Mouse (Mus musculus) kidney, adult 2 months (tissue): ENCODE measurements around the gene Eme1. TPM values are rescaled to one million over a fixed set of nuclear protein-coding genes. Genes with fewer than 3 reads are reported as not detected.
"Not testable (repeated sequence)": the region's sequence is repeated elsewhere in the genome, so short reads cannot be mapped to it uniquely, and the experiment has no call there.

Experiments
- DNase-seq: peaks from one replicate; pipeline ENCODE4 v3.0.0; 2021
- H3K27ac ChIP-seq: fragments of 200-500 bp; 2 replicates; pipeline ENCODE4 v1.5.1; 2012; ENCODE audit warnings: low read depth, low read length, control low read depth, inconsistent platforms; ENCODE audit not compliant: insufficient read depth
- H3K27me3 ChIP-seq: fragments of 200-500 bp; replicated peaks from 2 replicates; pipeline ENCODE4 v1.6.1; 2012; ENCODE audit warnings: mild to moderate bottlenecking, moderate library complexity, low read length, inconsistent platforms; ENCODE audit not compliant: control insufficient read depth, insufficient read depth
- H3K36me3 ChIP-seq: fragments of 200-500 bp; 2 replicates; pipeline ENCODE4 v1.6.1; 2012; ENCODE audit warnings: mild to moderate bottlenecking, moderate library complexity, low read length, inconsistent platforms; ENCODE audit not compliant: control insufficient read depth, insufficient read depth
- H3K4me1 ChIP-seq: fragments of 200-500 bp; 2 replicates; pipeline ENCODE4 v1.6.1; 2011; ENCODE audit warnings: low read length; ENCODE audit not compliant: control insufficient read depth, insufficient read depth
- H3K4me3 ChIP-seq: fragments of 200-500 bp; 2 replicates; pipeline ENCODE4 v1.5.1; 2011; ENCODE audit warnings: mild to moderate bottlenecking, low read depth, low read length, control low read depth; ENCODE audit not compliant: insufficient read depth
- CTCF ChIP-seq: fragments of 200-500 bp; conservative IDR thresholded peaks from 2 replicates; pipeline ENCODE4 v1.5.1; 2011; ENCODE audit warnings: low read depth, mild to moderate bottlenecking, control low read depth, low read length, moderate library complexity, mixed read lengths; ENCODE audit not compliant: insufficient read depth, insufficient read length
- POLR2A ChIP-seq: fragments of 200-500 bp; IDR thresholded peaks from one replicate; pipeline ENCODE4 v1.6.1; 2011; ENCODE audit warnings: low read depth, low read length, control low read depth
- WGBS: fragments of 180-500 bp; shearing (Covaris S2); methylation state at CpG from one replicate; pipeline ENCODE4 v1.1.7; 2018; 5-methylcytosine and 5-hydroxymethylcytosine counted together
- polyA plus RNA-seq: library from polyadenylated mRNA; depleted of rRNA; stranded (reverse); fragments of >200 nt; gene quantifications from 2 replicates; pipeline ENCODE4 v1.2.3, GENCODE M21; 2012

The Eme1 gene
- polyA plus RNA-seq, 1 experiment, result 0.13 TPM

DNA sequence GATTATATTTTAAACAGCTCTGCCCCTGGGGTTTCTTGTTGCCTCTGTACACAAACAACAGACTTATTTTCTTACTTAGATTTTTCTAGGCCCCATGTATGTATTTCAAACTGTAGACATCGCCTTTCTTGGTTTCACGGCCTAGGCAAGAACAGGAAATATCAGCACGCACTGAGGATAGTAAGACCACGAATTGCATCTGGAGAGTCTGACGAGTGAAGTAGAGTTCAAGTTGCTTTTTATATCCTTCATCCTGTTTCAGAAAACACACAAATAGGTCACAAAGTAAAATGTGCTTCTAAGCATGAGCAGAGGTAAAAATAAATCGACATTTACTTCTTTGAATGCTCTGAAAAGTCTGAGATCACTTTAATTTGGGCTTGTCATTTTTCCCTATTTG lies 41.7 kb upstream of the Eme1 start:
- DNase-seq, result no peak
- H3K27ac ChIP-seq, result no peak overlapping the region
- no peaks in the 10 kb centered on the region for H3K4me1 ChIP-seq
- TF ChIP-seq POLR2A (no peak), CTCF (no peak)
- 48% methylated on average over 6 of the region's 6 CpGs for WGBS
- H3K27me3 ChIP-seq, result no peaks in the 10 kb centered on the region
- no peak overlapping the region for H3K4me3 ChIP-seq
- no peaks in the 10 kb centered on the region for H3K36me3 ChIP-seq

DNA sequence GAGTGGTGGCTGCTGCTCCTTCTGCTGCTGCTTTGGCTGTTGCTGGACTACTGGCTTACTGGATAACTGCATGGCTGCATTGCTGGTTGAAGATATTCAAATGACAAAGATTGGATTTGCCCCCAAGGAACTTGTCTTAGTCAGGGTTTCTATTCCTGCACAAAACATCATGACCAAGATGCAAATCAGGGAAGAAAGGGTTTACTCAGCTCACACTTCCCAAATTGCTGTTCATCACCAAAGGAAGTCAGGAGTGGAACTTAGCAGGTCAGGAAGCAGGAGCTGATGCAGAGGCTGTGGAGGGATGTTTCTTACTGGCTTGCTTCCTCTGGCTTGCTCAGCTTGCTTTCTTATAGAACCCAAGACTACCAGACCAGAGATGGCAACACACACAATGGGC lies 38.7 kb upstream of the Eme1 start:
- not testable (repeated sequence) for DNase-seq, H3K27me3 ChIP-seq, H3K27ac ChIP-seq, H3K36me3 ChIP-seq, H3K4me1 ChIP-seq, H3K4me3 ChIP-seq

DNA sequence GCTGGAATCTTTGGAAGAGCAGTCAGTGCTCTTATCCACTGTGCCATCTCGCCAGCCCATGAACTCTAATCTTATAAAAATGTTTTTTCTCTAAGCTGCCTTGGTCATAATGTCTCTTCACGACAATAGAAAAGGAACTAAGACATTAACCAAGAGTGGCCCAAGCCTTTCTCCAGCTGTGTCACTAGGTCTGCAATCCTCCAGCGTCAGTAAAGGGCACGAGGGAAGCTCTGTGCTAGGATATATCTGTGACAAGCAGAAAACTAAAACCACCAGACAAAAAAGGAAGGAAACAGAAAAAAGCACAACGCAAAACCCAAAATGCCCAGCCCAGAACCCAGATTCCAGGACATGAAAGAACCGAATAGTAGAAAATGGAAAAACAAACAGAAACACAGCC lies 33.4 kb upstream of the Eme1 start:
- DNase-seq, result no peak
- Histone ChIP-seq H3K4me3 (no peak overlapping the region), H3K27me3 (no peaks in the 10 kb centered on the region), H3K4me1 (no peaks in the 10 kb centered on the region), H3K36me3 (no peaks in the 10 kb centered on the region), H3K27ac (no peak overlapping the region)
- TF ChIP-seq CTCF (no peak), POLR2A (no peak)
- 79% methylated on average over 6 of the region's 6 CpGs for WGBS

GRCm38 (mm10) chr11:94682427-94682826 lies 28.7 kb upstream of the Eme1 start:
- H3K4me1 ChIP-seq, result no peaks in the 10 kb centered on the region
- no peak overlapping the region for H3K27ac ChIP-seq
- no peaks in the 10 kb centered on the region for H3K36me3 ChIP-seq
- DNase-seq, result no peak
- WGBS, result 89% methylated on average over 7 of the region's 7 CpGs
- TF ChIP-seq POLR2A, result no peak
- TF ChIP-seq CTCF, result no peak
- H3K4me3 ChIP-seq, result no peak overlapping the region
- H3K27me3 ChIP-seq, result no peaks in the 10 kb centered on the region

DNA sequence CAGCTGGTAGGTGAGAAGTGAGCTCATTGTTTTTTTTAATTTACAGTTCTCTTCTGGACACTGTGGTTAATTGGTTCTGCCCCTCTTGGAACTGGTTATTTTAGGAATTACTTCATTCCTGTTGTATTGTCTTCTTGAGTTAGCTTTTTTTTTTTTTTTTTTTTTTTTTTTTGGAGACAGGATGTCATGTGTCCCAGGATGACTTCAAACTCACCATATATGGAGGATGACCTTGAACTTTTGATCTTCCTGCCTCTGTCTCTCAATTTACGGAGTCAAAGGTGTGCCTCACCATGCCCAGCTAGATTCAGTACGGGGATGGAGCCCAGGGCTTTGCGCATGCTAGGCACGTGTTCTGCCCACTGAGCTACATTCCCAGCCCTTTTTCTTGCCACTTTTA lies 27.9 kb upstream of the Eme1 start:
- Histone ChIP-seq H3K27me3 (no peaks in the 10 kb centered on the region), H3K27ac (no peak overlapping the region), H3K4me1 (no peaks in the 10 kb centered on the region; the same call in 1 of the 2 replicates), H3K36me3 (no peaks in the 10 kb centered on the region), H3K4me3 (no peak overlapping the region)
- TF ChIP-seq CTCF (no peak), POLR2A (no peak)
- WGBS, result 80% methylated on average over 4 of the region's 4 CpGs
- peak; percentile 39 for DNase-seq

DNA sequence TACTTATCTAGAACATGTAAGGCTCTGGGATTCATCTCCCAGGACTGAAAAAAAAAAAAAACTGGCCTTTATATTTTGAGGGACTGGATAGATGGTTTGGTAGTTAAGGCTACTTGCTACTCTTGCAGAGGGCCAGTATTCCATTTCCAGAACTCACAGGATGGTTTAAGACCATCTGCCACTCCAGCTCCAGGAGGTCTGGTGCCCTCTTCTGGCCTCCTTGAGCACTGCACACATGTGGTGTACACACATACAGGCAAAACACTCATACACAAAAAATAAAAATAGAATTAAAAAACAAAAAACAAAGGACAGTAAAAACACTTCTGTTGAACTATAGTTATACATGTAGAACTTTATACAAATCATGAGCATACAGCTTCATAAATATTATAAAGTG lies 26.9 kb upstream of the Eme1 start:
- Histone ChIP-seq H3K4me1 (peaks cover 5% of the 10 kb centered on the region), H3K27me3 (no peaks in the 10 kb centered on the region), H3K27ac (no peak overlapping the region), H3K4me3 (no peak overlapping the region), H3K36me3 (no peaks in the 10 kb centered on the region)
- 0 out of 2 replicates have a peak, but pooled peaks have one; percentile 19 for TF ChIP-seq CTCF
- no peak for TF ChIP-seq POLR2A
- no peak for DNase-seq

DNA sequence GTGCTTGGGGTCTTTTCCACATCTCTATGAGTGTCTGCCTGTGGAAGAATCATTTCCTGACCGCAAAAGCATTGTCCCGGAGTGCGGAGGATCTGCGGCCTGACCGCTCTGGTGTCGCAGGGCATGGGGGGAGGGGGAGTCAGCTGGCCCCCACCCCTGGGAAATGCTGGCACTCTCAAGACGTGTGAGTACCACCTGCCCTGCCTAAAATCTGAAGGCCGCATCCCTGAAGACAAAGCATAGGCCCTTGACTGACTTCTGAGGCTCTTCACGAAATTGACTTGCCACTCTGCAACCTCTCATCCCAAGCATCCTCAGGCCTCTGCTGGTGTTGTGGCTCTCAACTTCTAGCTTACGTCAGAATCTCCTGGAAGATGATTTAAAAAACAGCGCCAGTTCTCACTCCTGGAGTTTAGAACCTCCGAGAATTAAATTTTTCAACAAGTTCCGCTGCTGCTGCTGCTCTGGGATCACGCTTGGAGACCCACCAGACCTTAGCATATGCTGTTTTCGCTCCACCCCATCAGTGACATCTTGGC lies 23.9 kb upstream of the Eme1 start:
- 30% methylated on average over 15 of the region's 15 CpGs for WGBS
- H3K4me3 ChIP-seq, result peak overlapping the region; percentile 43; the same call in 1 of the 2 replicates
- no peak overlapping the region for H3K27ac ChIP-seq

More for the DNA sequence above, 23.9 kb upstream of the Eme1 start:
- Histone ChIP-seq H3K36me3 (no peaks in the 10 kb centered on the region), H3K27me3 (no peaks in the 10 kb centered on the region), H3K4me1 (peaks cover 5% of the 10 kb centered on the region)
- TF ChIP-seq POLR2A, result no peak
- no peak for TF ChIP-seq CTCF
- DNase-seq, result no peak
